Mouse (Mus musculus) kidney, adult 2 months (tissue): ENCODE data around the gene Paip2b.

Experiments used
- CTCF ChIP-seq: fragments of 200-500 bp; conservative IDR thresholded peaks from 2 replicates; pipeline ENCODE4 v1.5.1; 2011; ENCODE audit warnings: low read depth, mild to moderate bottlenecking, control low read depth, low read length, moderate library complexity, mixed read lengths; ENCODE audit not compliant: insufficient read depth, insufficient read length
- POLR2A ChIP-seq: fragments of 200-500 bp; IDR thresholded peaks from one replicate; pipeline ENCODE4 v1.6.1; 2011; ENCODE audit warnings: low read depth, low read length, control low read depth

- TF ChIP-seq CTCF, result peak; percentile 86
- TF ChIP-seq POLR2A, result no peak
These were observed 52.5 kb downstream of the Paip2b start for GRCm38 (mm10) chr6:83779026-83779425.
